Mouse (Mus musculus) lung, postnatal 0 days (tissue): ENCODE measurements around the gene Saxo1. TPM values are rescaled to one million over a fixed set of nuclear protein-coding genes. Genes with fewer than 3 reads are reported as not detected.
A peak's percentile ranks its signal among the peaks of the same experiment; 100 is the strongest.

Experiments used
- ATAC-seq: fragments of 200-750 bp; cut with Nextera tagmentation; 2 replicates; pipeline ENCODE4 v1.8.0; 2017; ENCODE audit warnings: moderate library complexity
- DNase-seq: peaks from one replicate; pipeline ENCODE4 v3.0.0-alpha.2; 2016; ENCODE audit warnings: low spot score
- H3K27ac ChIP-seq: fragments of 300-500 bp; sonication (generic); 2 replicates; pipeline ENCODE4 v1.5.1; 2014; ENCODE audit warnings: antibody characterized with exemption, mild to moderate bottlenecking, low read length, mixed read lengths
- H3K27me3 ChIP-seq: fragments of 300-500 bp; sonication (generic); replicated peaks from 2 replicates; pipeline ENCODE4 v1.6.1; 2014; ENCODE audit warnings: low read length, mixed read lengths; ENCODE audit not compliant: insufficient read depth
- H3K36me3 ChIP-seq: fragments of 300-500 bp; sonication (generic); 2 replicates; pipeline ENCODE4 v1.6.1; 2014; ENCODE audit warnings: low read length, mixed read lengths; ENCODE audit not compliant: insufficient read depth
- H3K4me1 ChIP-seq: fragments of 300-500 bp; sonication (generic); 2 replicates; pipeline ENCODE4 v1.6.1; 2014; ENCODE audit warnings: antibody characterized with exemption, low read depth, low read length, mixed read lengths; ENCODE audit not compliant: insufficient read depth
- H3K4me2 ChIP-seq: fragments of 300-500 bp; sonication (generic); replicated peaks from 2 replicates; pipeline ENCODE4 v1.6.1; 2014; ENCODE audit warnings: low read depth, mild to moderate bottlenecking, low read length, moderate library complexity, mixed read lengths
- H3K4me3 ChIP-seq: fragments of 300-500 bp; sonication (generic); 2 replicates; pipeline ENCODE4 v1.5.1; 2014; ENCODE audit warnings: low read depth, low read length
- H3K9ac ChIP-seq: fragments of 300-500 bp; sonication (generic); replicated peaks from 2 replicates; pipeline ENCODE4 v1.6.1; 2014; ENCODE audit warnings: low read depth, mild to moderate bottlenecking
- H3K9me3 ChIP-seq: fragments of 300-500 bp; sonication (generic); 2 replicates; pipeline ENCODE4 v1.6.1; 2016; ENCODE audit warnings: low read length, mixed read lengths
- CTCF ChIP-seq: IDR thresholded peaks from 2 replicates; pipeline ENCODE4 v1.5.1; 2016; ENCODE audit warnings: antibody characterized with exemption, mild to moderate bottlenecking
- EP300 ChIP-seq: IDR thresholded peaks from 2 replicates; pipeline ENCODE4 v1.6.1; 2016; ENCODE audit warnings: antibody characterized with exemption, mild to moderate bottlenecking, control low read depth
- WGBS: fragments of 180-500 bp; shearing (Covaris S2); extraction: QIAGEN DNeasy Blood & Tissue Kit; methylation state at CpG from one replicate; pipeline ENCODE4 v1.1.7; 2014; 5-methylcytosine and 5-hydroxymethylcytosine counted together
- polyA plus RNA-seq: library from polyadenylated mRNA; unstranded; fragments of >200 nt; fragmentation: Nextera tagmentation; extraction: Ambion mirVana; gene quantifications from 2 replicates; pipeline ENCODE4 v1.2.1, GENCODE M21; 2015

The Saxo1 gene
- polyA plus RNA-seq, 1 experiment from 2014 or later, result 0.06 TPM

GRCm38 (mm10) chr4:86486901-86487300 is 71.2 kb downstream of the Saxo1 start:
- H3K27ac ChIP-seq, result no peak overlapping the region
- DNase-seq (no peak), ATAC-seq (no peak)
- no peaks in the 10 kb centered on the region for H3K4me1 ChIP-seq
- TF ChIP-seq EP300 (no peak), CTCF (no peak)
- no peaks in the 10 kb centered on the region for H3K27me3 ChIP-seq
- no peaks in the 10 kb centered on the region for H3K9me3 ChIP-seq
- H3K4me3 ChIP-seq, result no peak overlapping the region
- no peak overlapping the region for H3K4me2 ChIP-seq
- H3K9ac ChIP-seq, result no peak overlapping the region
- H3K36me3 ChIP-seq, result no peaks in the 10 kb centered on the region
- WGBS, result 83% methylated on average over 2 of the region's 2 CpGs

GRCm38 (mm10) chr4:86486491-86486890 is 71.6 kb downstream of the Saxo1 start:
- TF ChIP-seq EP300 (no peak), CTCF (no peak)
- ATAC-seq, result no peak
- WGBS, result 75% methylated on average over 4 of the region's 4 CpGs

GRCm38 (mm10) chr4:86485052-86485451 is 73.1 kb downstream of the Saxo1 start:
- H3K4me2 ChIP-seq, result no peak overlapping the region
- no peak overlapping the region for H3K4me3 ChIP-seq
- H3K36me3 ChIP-seq, result no peaks in the 10 kb centered on the region
- no peak for TF ChIP-seq EP300
- TF ChIP-seq CTCF, result no peak
- ATAC-seq (no peak), DNase-seq (no peak)
- no peaks in the 10 kb centered on the region for H3K27me3 ChIP-seq
- no peak overlapping the region for H3K27ac ChIP-seq
- 57% methylated on average over 6 of the region's 6 CpGs for WGBS
- H3K4me1 ChIP-seq, result no peaks in the 10 kb centered on the region
- no peak overlapping the region for H3K9ac ChIP-seq
- no peaks in the 10 kb centered on the region for H3K9me3 ChIP-seq

More at GRCm38 (mm10) chr4:86486491-86486890, 71.6 kb downstream of the Saxo1 start:
- H3K4me3 ChIP-seq, result no peak overlapping the region
- no peak for DNase-seq
- H3K27me3 ChIP-seq, result no peaks in the 10 kb centered on the region
- no peaks in the 10 kb centered on the region for H3K9me3 ChIP-seq
- no peak overlapping the region for H3K9ac ChIP-seq
- H3K4me2 ChIP-seq, result no peak overlapping the region
- H3K27ac ChIP-seq, result no peak overlapping the region
- no peaks in the 10 kb centered on the region for H3K36me3 ChIP-seq
- no peaks in the 10 kb centered on the region for H3K4me1 ChIP-seq

GRCm38 (mm10) chr4:86483686-86484085 is 74.4 kb downstream of the Saxo1 start:
- no peak overlapping the region for H3K9ac ChIP-seq
- H3K27ac ChIP-seq, result no peak overlapping the region
- H3K4me3 ChIP-seq, result no peak overlapping the region
- H3K36me3 ChIP-seq, result no peaks in the 10 kb centered on the region
- 64% methylated on average over 8 of the region's 8 CpGs for WGBS
- no peaks in the 10 kb centered on the region for H3K4me1 ChIP-seq
- ATAC-seq (no peak), DNase-seq (no peak)
- H3K9me3 ChIP-seq, result no peaks in the 10 kb centered on the region
- no peaks in the 10 kb centered on the region for H3K27me3 ChIP-seq
- H3K4me2 ChIP-seq, result no peak overlapping the region
- TF ChIP-seq EP300 (no peak), CTCF (no peak)

- no peak for TF ChIP-seq EP300
- no peak for TF ChIP-seq CTCF
- ATAC-seq (no peak), DNase-seq (no peak)
- 86% methylated on average over 6 of the region's 6 CpGs for WGBS
- Histone ChIP-seq H3K4me2 (no peak overlapping the region), H3K27me3 (no peaks in the 10 kb centered on the region), H3K27ac (no peak overlapping the region), H3K9ac (no peak overlapping the region), H3K36me3 (no peaks in the 10 kb centered on the region), H3K9me3 (no peaks in the 10 kb centered on the region), H3K4me3 (no peak overlapping the region), H3K4me1 (no peaks in the 10 kb centered on the region)
Observed at GRCm38 (mm10) chr4:86483013-86483615, 75.0 kb downstream of the Saxo1 start.

GRCm38 (mm10) chr4:86480891-86481290 is 77.2 kb downstream of the Saxo1 start:
- no peaks in the 10 kb centered on the region for H3K9me3 ChIP-seq
- H3K27me3 ChIP-seq, result no peaks in the 10 kb centered on the region
- no peak overlapping the region for H3K9ac ChIP-seq
- no peak overlapping the region for H3K4me3 ChIP-seq
- no peak overlapping the region for H3K27ac ChIP-seq
- DNase-seq (no peak), ATAC-seq (no peak)
- 58% methylated on average over 3 of the region's 3 CpGs for WGBS
- no peaks in the 10 kb centered on the region for H3K36me3 ChIP-seq
- H3K4me2 ChIP-seq, result no peak overlapping the region
- no peaks in the 10 kb centered on the region for H3K4me1 ChIP-seq
- TF ChIP-seq CTCF (peak; percentile 53), EP300 (no peak)

GRCm38 (mm10) chr4:86464808-86465207 is 93.3 kb downstream of the Saxo1 start:
- WGBS, result 90% methylated on average over 5 of the region's 5 CpGs

More at GRCm38 (mm10) chr4:86464808-86465207, 93.3 kb downstream of the Saxo1 start:
- TF ChIP-seq EP300 (no peak), CTCF (no peak)
- Histone ChIP-seq H3K9me3 (no peaks in the 10 kb centered on the region), H3K4me1 (no peaks in the 10 kb centered on the region), H3K36me3 (no peaks in the 10 kb centered on the region), H3K27me3 (no peaks in the 10 kb centered on the region), H3K4me2 (no peak overlapping the region), H3K9ac (no peak overlapping the region), H3K4me3 (no peak overlapping the region), H3K27ac (no peak overlapping the region)
- DNase-seq (no peak), ATAC-seq (no peak)
